Mouse (Mus musculus) adrenal gland, adult 2 months (tissue): Measurements from ENCODE around the gene Sftpd. TPM values are rescaled to one million over a fixed set of nuclear protein-coding genes. Genes with fewer than 3 reads are reported as not detected.

ENCODE experiments used
- polyA plus RNA-seq: library from polyadenylated mRNA; depleted of rRNA; stranded (reverse); fragments of >200 nt; gene quantifications from 2 replicates; pipeline ENCODE4 v1.2.3, GENCODE M21; 2012; rRNA removed
- total RNA-seq, 2 experiments: library from RNA; stranded (reverse); gene quantifications; 2 replicates each; pipeline ENCODE4 v1.2.3; 2021

The Sftpd gene
- total and polyA plus RNA-seq, 3 experiments = not detected

Other genes with a start within 250 kb of the Sftpd start
- gene Tspan14, start 218.3 kb downstream of the Sftpd start, total RNA-seq = 10 to 100 TPM; 26.3 to 35.8 TPM
- gene Tspan14, start 218.3 kb downstream of the Sftpd start, polyA plus RNA-seq = 30.7 and 31.2 TPM in 2 replicates
- gene Fam213a, start 171.4 kb downstream of the Sftpd start, total RNA-seq = 100 to 1,000 TPM in 1 of 2 experiments, 10 to 100 TPM in 1; 98.0 to 158 TPM
- 26.2 and 36.3 TPM in 2 replicates for gene Fam213a, start 171.4 kb downstream of the Sftpd start, polyA plus RNA-seq
- 1 to 10 TPM in 1 of 2 experiments, under 1 TPM in 1; 0.61 to 1.0 TPM for gene Dydc2, start 115.9 kb downstream of the Sftpd start, total RNA-seq
- not detected in 2 replicates for gene Dydc2, start 115.9 kb downstream of the Sftpd start, polyA plus RNA-seq
- not detected for gene Dydc1, start 112.2 kb downstream of the Sftpd start, total RNA-seq
- gene Dydc1, start 112.2 kb downstream of the Sftpd start, polyA plus RNA-seq = not detected in 2 replicates
- gene Mat1a, start 80.1 kb downstream of the Sftpd start, total RNA-seq = 1 to 10 TPM in 1 of 2 experiments, under 1 TPM in 1; 0.41 to 5.4 TPM
- 0.22 TPM in 1 of 2 replicates, not detected in the other for gene Mat1a, start 80.1 kb downstream of the Sftpd start, polyA plus RNA-seq
- gene Sftpa1, start 53.4 kb downstream of the Sftpd start, total RNA-seq = 1 to 10 TPM in 1 of 2 experiments, under 1 TPM in 1; 0.81 to 1.6 TPM
- gene Sftpa1, start 53.4 kb downstream of the Sftpd start, polyA plus RNA-seq = not detected in 2 replicates
- gene Mbl1, start 33.7 kb downstream of the Sftpd start, total RNA-seq = under 1 TPM in 1 of 2 experiments, not detected in 1; 0.49 TPM
- not detected in 2 replicates for gene Mbl1, start 33.7 kb downstream of the Sftpd start, polyA plus RNA-seq
- gene Gm2832, start 93.7 kb upstream of the Sftpd start, total RNA-seq = not detected
- not detected in 2 replicates for gene Gm2832, start 93.7 kb upstream of the Sftpd start, polyA plus RNA-seq
- gene Gm5798, start 163.5 kb upstream of the Sftpd start, total RNA-seq = not detected
- gene Gm5798, start 163.5 kb upstream of the Sftpd start, polyA plus RNA-seq = not detected in 2 replicates
- gene Gm7945, start 201.2 kb upstream of the Sftpd start, total RNA-seq = not detected
- gene Gm7945, start 201.2 kb upstream of the Sftpd start, polyA plus RNA-seq = not detected in 2 replicates
- not detected for gene Gm6482, start 223.1 kb upstream of the Sftpd start, total RNA-seq
- not detected in 2 replicates for gene Gm6482, start 223.1 kb upstream of the Sftpd start, polyA plus RNA-seq